Mouse (Mus musculus): ENCODE measurements around the gene Ripk1. TPM values are rescaled to one million over a fixed set of nuclear protein-coding genes. Genes with fewer than 3 reads are reported as not detected.

The Ripk1 gene
- polyA plus RNA-seq, 1 experiment from 2014 or later = 20.3 TPM

DNA sequence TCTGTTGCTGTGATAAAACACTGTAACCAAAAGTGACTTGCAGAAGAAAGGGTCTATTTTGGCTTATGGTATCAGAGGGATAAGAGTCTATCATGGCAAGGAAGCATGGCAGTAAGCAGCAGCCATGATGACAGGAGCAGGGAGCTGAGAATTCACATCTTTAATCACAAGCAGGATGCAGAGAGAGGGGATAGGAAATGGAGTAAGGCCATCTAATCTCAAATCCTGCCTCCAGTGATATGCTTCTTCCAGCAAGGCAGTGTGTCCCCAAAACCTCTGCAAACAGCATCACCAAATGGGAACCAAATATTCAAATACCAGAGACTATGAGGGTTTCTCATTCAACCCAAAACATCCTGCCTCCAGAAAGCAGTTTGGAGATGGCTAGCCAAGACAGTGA lies 35.6 kb upstream of the Ripk1 start:
- peaks cover 10% of the 10 kb centered on the region for H3K4me1 ChIP-seq (replicated peaks; ENCODE audit: control insufficient read depth, insufficient read depth, low read length)
- no peak overlapping the region for H3K9ac ChIP-seq (ENCODE audit: low read length)
- H3K4me2 ChIP-seq (ENCODE audit: low read depth, low read length) = no peak overlapping the region
- no peak overlapping the region for H3K4me3 ChIP-seq (ENCODE audit: low read length)
- no peaks in the 10 kb centered on the region for H3K36me3 ChIP-seq (ENCODE audit: control insufficient read depth, insufficient read depth, low read length)
- H3K9me3 ChIP-seq (ENCODE audit: control insufficient read depth, low read length) = no peaks in the 10 kb centered on the region
- no peak for ATAC-seq (ENCODE audit: low read depth)
- H3K27ac ChIP-seq (ENCODE audit: low read length) = no peak overlapping the region
- H3K27me3 ChIP-seq (ENCODE audit: control insufficient read depth, insufficient read depth, low read depth, low read length) = no peaks in the 10 kb centered on the region

DNA sequence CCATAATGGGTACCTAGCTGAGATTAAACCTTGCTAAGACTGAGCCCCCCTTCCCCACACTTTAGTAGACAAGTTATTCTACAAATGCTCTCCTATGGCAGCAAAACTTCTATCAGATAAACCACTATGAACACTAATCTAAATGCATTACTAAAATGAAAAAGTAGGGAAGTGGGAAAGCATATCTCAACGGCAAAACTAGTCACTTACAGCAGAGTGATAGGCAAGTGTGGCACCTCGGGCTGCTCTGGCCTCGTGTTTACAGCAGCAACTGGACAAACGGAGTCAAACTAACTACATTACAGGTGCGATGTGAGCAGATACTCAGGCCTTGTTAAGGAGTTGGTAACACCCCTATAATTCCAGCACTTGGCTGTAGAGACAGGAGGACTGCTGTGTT lies 12.5 kb upstream of the Ripk1 start:
- H3K9ac ChIP-seq (ENCODE audit: low read length) = no peak overlapping the region
- no peak overlapping the region for H3K4me3 ChIP-seq (ENCODE audit: low read length)
- H3K27me3 ChIP-seq (ENCODE audit: control insufficient read depth, insufficient read depth, low read depth, low read length) = no peaks in the 10 kb centered on the region
- H3K9me3 ChIP-seq (ENCODE audit: control insufficient read depth, low read length) = no peaks in the 10 kb centered on the region
- no peaks in the 10 kb centered on the region for H3K4me1 ChIP-seq (replicated peaks; ENCODE audit: control insufficient read depth, insufficient read depth, low read length)
- WGBS = 72% methylated on average over 5 of the region's 5 CpGs
- no peak overlapping the region for H3K4me2 ChIP-seq (ENCODE audit: low read depth, low read length)
- no peak for ATAC-seq (ENCODE audit: low read depth)
- H3K27ac ChIP-seq (ENCODE audit: low read length) = no peak overlapping the region
- H3K36me3 ChIP-seq (ENCODE audit: control insufficient read depth, insufficient read depth, low read length) = peaks cover 3% of the 10 kb centered on the region; the same call in 1 of the 2 replicates

DNA sequence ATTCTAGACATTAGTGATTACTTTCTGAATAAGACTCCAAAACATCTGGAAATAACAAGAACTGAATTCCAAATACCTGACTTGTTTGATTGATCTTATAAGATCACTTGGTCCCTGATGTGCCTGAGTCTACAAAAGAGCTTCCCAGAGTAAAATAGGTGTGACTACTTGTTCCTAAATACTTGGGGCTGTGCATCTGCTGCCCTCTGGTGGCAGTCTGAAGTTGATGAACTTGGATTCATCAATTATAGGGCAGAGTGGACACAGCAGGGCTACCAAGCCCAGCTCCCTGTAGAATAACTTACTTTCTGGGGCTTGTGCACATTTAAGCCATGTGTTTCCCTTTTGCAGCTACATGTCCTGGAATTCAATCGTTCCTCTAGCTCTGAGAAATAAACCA lies 7.0 kb upstream of the Ripk1 start:
- no peaks in the 10 kb centered on the region for H3K27me3 ChIP-seq (ENCODE audit: control insufficient read depth, insufficient read depth, low read depth, low read length)
- 13% methylated on average over 1 of the region's 1 CpGs for WGBS

DNA sequence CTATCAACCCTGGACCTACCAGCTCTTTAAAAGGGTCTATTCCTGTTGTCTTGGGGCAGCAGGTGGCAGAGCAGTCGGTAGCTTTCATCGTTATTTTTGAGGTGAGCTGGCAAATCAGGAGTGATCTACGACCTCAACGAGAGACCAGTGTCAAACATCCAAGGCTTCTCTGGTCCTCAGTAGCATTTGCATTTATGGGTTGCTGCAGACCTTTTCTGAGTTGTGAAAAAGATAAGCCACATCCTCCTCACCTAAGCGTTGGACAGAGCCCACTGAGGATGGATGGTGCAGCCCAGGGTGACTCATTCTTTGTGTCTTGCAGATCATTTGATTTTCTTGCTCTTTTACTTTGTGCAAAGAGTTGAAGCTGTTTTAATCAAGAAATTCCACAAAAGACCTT lies 895 bp downstream of the Ripk1 start:
- WGBS = 3% methylated on average over 5 of the region's 5 CpGs
- Histone ChIP-seq H3K4me1 (replicated peaks; ENCODE audit: control insufficient read depth, insufficient read depth, low read length) (peaks cover 3% of the 10 kb centered on the region; the same call in 1 of the 2 replicates), H3K27ac (ENCODE audit: low read length) (no peak overlapping the region; the same call in 1 of the 2 replicates), H3K4me2 (ENCODE audit: low read depth, low read length) (peak overlapping the region; percentile 83), H3K4me3 (ENCODE audit: low read length) (peak overlapping the region; percentile 95), H3K36me3 (ENCODE audit: control insufficient read depth, insufficient read depth, low read length) (no peaks in the 10 kb centered on the region), H3K27me3 (ENCODE audit: control insufficient read depth, insufficient read depth, low read depth, low read length) (no peaks in the 10 kb centered on the region), H3K9me3 (ENCODE audit: control insufficient read depth, low read length) (no peaks in the 10 kb centered on the region), H3K9ac (ENCODE audit: low read length) (peak overlapping the region; percentile 83)
- no peak for ATAC-seq (ENCODE audit: low read depth)

More for the DNA sequence above, 7.0 kb upstream of the Ripk1 start:
- H3K4me3 ChIP-seq (ENCODE audit: low read length) = no peak overlapping the region
- no peaks in the 10 kb centered on the region for H3K36me3 ChIP-seq (ENCODE audit: control insufficient read depth, insufficient read depth, low read length)
- H3K9ac ChIP-seq (ENCODE audit: low read length) = no peak overlapping the region
- H3K27ac ChIP-seq (ENCODE audit: low read length) = no peak overlapping the region
- no peak for ATAC-seq (ENCODE audit: low read depth)
- no peak overlapping the region for H3K4me2 ChIP-seq (ENCODE audit: low read depth, low read length)
- H3K9me3 ChIP-seq (ENCODE audit: control insufficient read depth, low read length) = no peaks in the 10 kb centered on the region
- no peaks in the 10 kb centered on the region for H3K4me1 ChIP-seq (replicated peaks; ENCODE audit: control insufficient read depth, insufficient read depth, low read length)

DNA sequence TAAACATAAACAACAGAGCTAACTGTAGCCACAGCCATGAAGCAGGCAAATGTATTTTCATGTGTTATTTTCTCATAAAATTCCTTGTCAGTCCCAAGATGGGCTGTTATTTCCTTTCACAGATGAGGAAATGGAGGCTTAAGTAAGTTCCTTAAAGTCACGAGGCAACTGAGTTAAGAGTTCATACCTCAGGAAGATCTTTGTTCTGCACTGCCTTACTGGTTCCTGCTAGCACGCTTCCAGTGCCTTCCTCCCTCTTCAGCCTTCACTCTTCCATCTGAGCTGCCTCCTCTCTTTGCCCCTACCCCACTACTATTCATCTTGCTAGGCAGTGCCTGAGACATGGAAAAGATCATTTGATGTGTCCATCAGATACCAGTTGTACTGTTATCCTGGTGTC lies 5.1 kb downstream of the Ripk1 start:
- Histone ChIP-seq H3K27ac (ENCODE audit: low read length) (no peak overlapping the region), H3K9ac (ENCODE audit: low read length) (no peak overlapping the region), H3K27me3 (ENCODE audit: control insufficient read depth, insufficient read depth, low read depth, low read length) (no peaks in the 10 kb centered on the region), H3K4me1 (replicated peaks; ENCODE audit: control insufficient read depth, insufficient read depth, low read length) (0 out of 2 replicates have a peak, but pooled peaks cover 3% of the 10 kb centered on the region), H3K36me3 (ENCODE audit: control insufficient read depth, insufficient read depth, low read length) (peaks cover 4% of the 10 kb centered on the region; the same call in 1 of the 2 replicates), H3K4me3 (ENCODE audit: low read length) (no peak overlapping the region), H3K9me3 (ENCODE audit: control insufficient read depth, low read length) (no peaks in the 10 kb centered on the region), H3K4me2 (ENCODE audit: low read depth, low read length) (no peak overlapping the region)
- WGBS = 57% methylated on average over 2 of the region's 2 CpGs
- no peak for ATAC-seq (ENCODE audit: low read depth)

DNA sequence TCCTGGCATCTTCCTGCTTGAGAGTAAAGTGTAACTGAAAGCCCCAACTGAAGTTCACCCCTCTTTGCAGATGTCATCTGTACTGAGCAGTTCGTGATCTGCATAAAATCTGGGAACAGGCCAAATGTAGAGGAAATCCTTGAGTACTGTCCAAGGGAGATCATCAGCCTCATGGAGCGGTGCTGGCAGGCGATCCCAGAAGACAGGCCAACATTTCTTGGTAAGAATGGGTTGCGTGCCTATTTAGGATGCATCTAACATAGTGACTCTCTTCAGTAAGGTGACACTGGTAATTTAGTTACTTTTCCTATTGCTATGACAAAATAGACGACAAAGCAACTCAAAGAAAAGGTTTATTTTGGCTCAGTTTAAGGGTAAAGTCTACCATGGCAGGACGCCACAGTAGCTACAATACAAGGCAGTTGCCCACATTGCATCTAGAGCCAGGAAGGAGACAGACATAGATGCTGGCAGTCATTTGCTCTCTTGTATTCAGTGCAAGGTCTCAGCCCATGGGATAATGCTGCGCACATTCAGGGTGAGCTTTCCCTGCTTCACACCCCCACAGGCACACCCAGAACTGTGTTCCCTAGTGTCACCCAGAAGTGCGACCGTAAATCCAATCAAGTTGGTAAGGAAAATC lies 14.9 kb downstream of the Ripk1 start:
- peaks cover 4% of the 10 kb centered on the region; the same call in 1 of the 2 replicates for H3K9me3 ChIP-seq (ENCODE audit: control insufficient read depth, low read length)
- H3K4me3 ChIP-seq (ENCODE audit: low read length) = no peak overlapping the region
- H3K27ac ChIP-seq (ENCODE audit: low read length) = no peak overlapping the region
- no peaks in the 10 kb centered on the region for H3K27me3 ChIP-seq (ENCODE audit: control insufficient read depth, insufficient read depth, low read depth, low read length)
- no peak overlapping the region for H3K4me2 ChIP-seq (ENCODE audit: low read depth, low read length)
- H3K9ac ChIP-seq (ENCODE audit: low read length) = no peak overlapping the region
- WGBS = 83% methylated on average over 9 of the region's 9 CpGs
- peak; percentile 72 for ATAC-seq (ENCODE audit: low read depth)
- no peaks in the 10 kb centered on the region for H3K4me1 ChIP-seq (replicated peaks; ENCODE audit: control insufficient read depth, insufficient read depth, low read length)
- H3K36me3 ChIP-seq (ENCODE audit: control insufficient read depth, insufficient read depth, low read length) = peaks cover 46% of the 10 kb centered on the region

DNA sequence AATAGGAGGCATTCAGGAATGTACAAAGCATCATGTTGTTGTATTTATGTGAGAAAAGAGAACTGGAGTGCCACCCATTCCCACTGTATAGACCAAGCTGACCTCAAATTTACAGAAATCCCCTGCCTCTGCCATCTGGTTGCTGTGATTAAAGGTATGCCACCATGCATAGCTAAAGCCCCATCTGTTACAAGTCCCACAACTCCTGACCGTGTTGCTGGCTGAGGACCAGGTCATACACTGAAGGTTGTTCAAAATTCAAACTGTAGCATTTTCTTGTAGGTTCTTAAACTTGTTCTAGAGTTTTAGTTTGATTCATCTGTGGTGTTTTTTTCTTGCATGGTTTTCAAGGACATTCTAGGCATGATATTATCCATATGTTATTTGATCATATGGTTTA lies 16.4 kb downstream of the Ripk1 start:
- Histone ChIP-seq H3K36me3 (ENCODE audit: control insufficient read depth, insufficient read depth, low read length) (peaks cover 43% of the 10 kb centered on the region), H3K27me3 (ENCODE audit: control insufficient read depth, insufficient read depth, low read depth, low read length) (no peaks in the 10 kb centered on the region), H3K4me3 (ENCODE audit: low read length) (no peak overlapping the region), H3K4me1 (replicated peaks; ENCODE audit: control insufficient read depth, insufficient read depth, low read length) (no peaks in the 10 kb centered on the region), H3K9me3 (ENCODE audit: control insufficient read depth, low read length) (peaks cover 4% of the 10 kb centered on the region; the same call in 1 of the 2 replicates), H3K9ac (ENCODE audit: low read length) (no peak overlapping the region), H3K27ac (ENCODE audit: low read length) (no peak overlapping the region), H3K4me2 (ENCODE audit: low read depth, low read length) (no peak overlapping the region)
- no peak for ATAC-seq (ENCODE audit: low read depth)
- WGBS = 87% methylated on average over 1 of the region's 1 CpGs

DNA sequence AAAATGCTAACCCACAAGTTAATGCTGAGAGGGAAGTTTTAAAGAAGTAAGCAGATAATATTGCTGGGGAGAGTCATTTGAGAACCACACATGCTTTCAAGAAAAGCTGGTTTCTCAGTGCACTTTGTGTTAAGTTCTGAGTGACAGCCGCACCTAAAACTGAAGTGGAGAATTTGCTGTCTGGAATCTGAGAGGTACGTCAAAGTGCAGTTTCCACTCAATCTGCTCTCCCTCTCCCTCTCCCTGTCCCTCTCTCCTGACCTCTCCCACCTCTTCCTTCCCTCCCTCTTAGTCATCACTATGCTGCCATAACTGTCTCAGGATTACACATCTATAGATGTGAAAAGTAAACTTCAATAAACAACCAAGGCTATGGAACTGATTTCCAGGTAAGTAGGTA lies 19.8 kb downstream of the Ripk1 start:
- Histone ChIP-seq H3K4me2 (ENCODE audit: low read depth, low read length) (no peak overlapping the region), H3K36me3 (ENCODE audit: control insufficient read depth, insufficient read depth, low read length) (peaks cover 25% of the 10 kb centered on the region), H3K27ac (ENCODE audit: low read length) (no peak overlapping the region), H3K9me3 (ENCODE audit: control insufficient read depth, low read length) (peaks cover 4% of the 10 kb centered on the region; the same call in 1 of the 2 replicates), H3K27me3 (ENCODE audit: control insufficient read depth, insufficient read depth, low read depth, low read length) (no peaks in the 10 kb centered on the region), H3K4me1 (replicated peaks; ENCODE audit: control insufficient read depth, insufficient read depth, low read length) (no peaks in the 10 kb centered on the region), H3K9ac (ENCODE audit: low read length) (no peak overlapping the region), H3K4me3 (ENCODE audit: low read length) (no peak overlapping the region)
- 55% methylated on average over 2 of the region's 2 CpGs for WGBS
- no peak for ATAC-seq (ENCODE audit: low read depth)

DNA sequence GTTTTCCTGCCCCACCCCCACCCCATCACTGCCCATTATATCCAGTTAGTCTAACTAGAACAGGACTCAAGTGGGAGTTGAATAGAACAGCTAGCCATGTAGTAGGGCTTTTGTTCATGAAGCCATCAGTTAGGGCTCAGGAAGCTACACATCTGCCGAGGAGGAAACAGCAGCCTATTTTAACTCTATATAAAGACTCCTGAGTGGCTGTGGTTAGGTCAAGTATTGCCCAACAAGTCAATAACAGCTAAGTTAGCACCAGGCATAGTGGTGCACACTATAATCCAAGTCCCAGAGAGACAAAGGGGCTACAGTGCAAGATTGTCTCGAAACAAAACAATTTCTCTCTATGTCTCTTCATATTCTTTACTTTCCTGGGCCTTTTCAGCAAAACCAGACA lies 29.9 kb downstream of the Ripk1 start:
- no peak overlapping the region for H3K27ac ChIP-seq (ENCODE audit: low read length)
- WGBS = 66% methylated on average over 2 of the region's 2 CpGs
- peaks cover 6% of the 10 kb centered on the region for H3K4me1 ChIP-seq (replicated peaks; ENCODE audit: control insufficient read depth, insufficient read depth, low read length)
- H3K9me3 ChIP-seq (ENCODE audit: control insufficient read depth, low read length) = no peaks in the 10 kb centered on the region
- no peak overlapping the region for H3K9ac ChIP-seq (ENCODE audit: low read length)
- H3K4me2 ChIP-seq (ENCODE audit: low read depth, low read length) = no peak overlapping the region
- ATAC-seq (ENCODE audit: low read depth) = no peak
- H3K36me3 ChIP-seq (ENCODE audit: control insufficient read depth, insufficient read depth, low read length) = peaks cover 34% of the 10 kb centered on the region
- H3K4me3 ChIP-seq (ENCODE audit: low read length) = no peak overlapping the region
- no peaks in the 10 kb centered on the region for H3K27me3 ChIP-seq (ENCODE audit: control insufficient read depth, insufficient read depth, low read depth, low read length)

All from lung, embryonic 16.5 days (tissue).